Mouse (Mus musculus): ENCODE measurements around the gene Ppm1e.

Ppm1e gene

DNA sequence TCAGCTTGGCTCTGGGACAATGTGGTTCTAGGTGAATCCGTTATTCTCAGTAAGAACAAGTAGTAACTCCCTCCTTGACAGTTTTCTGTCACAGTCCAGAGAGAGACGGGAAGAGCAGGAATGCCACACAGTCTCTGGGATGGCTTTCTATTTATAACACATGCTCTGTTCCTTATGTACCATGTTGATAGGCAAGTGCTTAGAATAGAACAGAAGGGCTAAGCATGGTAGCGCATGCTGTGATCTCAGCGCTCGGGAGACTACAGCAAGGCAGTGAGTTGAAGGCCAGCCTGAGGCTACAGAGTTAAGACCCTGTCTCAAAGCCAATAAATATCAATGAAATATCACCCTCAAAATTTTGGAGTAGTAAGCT is 111.3 kb downstream of the Ppm1e start:
- no peak for DNase-seq

DNA sequence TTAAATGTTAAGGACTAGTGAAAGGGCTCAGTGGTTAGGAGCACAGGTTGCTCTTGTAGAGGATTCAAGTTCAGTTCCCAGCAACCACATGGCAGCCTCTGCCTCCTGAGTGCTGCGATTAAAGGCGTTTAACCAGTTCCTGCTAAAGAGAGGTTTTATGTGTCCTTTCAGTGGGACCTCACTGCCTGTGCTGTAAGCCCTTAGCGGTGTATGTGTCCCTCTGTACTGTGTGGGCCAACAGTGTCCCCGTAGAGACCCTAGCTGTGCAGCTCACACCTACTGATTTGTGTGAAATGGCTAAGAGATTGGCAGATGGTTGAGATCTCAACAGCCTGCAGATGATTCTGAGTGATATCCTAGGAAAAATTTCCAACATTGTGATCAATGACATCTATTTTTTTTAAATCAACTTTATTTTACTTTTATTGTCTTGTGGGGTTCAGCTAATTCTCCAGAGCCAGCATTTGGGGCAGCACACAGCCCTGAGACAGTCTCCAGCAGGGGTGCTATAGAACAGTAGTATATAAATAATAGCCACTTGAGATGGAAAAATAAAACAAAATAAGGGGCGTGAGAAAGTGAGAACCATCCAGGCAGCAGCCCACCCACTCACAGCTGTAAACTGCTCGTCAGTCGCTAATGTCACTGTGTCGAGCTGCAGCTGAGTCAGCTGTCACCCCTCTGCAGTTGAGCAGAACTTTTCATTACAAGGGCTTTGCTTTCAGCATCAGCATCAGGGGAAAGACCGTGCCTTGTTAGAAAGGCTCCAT is 111.9 kb downstream of the Ppm1e start:
- DNase-seq = no peak

DNA sequence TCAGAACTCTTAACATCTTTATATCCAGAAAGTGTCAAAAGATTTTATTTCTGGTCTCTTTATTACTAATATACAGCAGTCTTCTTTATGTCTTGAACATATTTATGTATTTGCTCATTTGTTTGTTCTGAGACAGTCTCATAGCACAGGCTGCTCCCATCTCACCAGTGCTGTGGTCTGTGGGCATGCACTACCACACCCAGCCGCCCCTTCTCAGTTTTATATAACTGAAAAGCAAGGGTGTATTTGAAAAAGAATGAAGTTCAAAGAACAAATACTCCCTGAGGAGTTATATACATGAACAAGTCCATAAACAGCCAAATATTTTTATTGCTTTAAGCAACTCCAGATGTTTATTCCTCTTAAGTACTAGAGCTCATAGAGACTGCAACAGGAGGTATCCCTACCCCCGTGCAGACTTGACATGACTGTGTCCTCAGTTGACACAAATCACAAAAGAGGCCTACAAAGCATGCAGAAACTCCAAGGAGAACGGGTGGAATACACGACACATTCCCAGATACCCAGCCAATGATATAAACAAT is 112.6 kb downstream of the Ppm1e start:
- DNase-seq = no peak

DNA sequence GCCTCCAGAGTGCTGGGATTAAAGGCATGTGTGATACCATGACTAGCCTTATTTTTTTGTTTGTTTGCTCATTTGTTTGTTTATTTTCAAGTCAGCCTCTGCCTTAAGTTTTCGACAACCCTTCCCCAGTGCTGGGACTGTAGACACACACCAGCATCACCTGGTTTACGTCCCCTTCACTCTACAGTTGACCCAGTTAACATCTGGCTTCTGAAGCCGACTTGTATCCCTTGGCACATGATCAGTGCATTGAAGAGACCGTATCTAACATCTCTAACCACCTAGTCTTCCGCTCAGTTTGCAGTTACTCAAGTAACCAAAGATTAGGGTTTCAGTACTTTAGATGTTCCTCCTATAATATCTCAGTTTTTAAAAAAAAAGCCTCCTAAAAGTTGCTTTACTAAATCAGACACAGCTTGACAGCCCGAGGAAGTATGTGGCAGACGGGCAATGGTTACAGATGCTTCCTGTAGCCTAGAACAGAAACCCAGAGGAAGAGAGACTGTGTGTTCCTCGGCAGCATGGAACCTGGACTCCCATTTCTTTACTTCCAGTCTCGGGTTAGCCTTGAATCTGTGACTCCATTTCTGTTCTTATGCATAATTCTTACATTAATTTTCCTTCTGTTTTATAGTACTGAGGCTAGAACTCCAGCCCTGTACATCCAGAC is 113.5 kb downstream of the Ppm1e start:
- no peak for DNase-seq

DNA sequence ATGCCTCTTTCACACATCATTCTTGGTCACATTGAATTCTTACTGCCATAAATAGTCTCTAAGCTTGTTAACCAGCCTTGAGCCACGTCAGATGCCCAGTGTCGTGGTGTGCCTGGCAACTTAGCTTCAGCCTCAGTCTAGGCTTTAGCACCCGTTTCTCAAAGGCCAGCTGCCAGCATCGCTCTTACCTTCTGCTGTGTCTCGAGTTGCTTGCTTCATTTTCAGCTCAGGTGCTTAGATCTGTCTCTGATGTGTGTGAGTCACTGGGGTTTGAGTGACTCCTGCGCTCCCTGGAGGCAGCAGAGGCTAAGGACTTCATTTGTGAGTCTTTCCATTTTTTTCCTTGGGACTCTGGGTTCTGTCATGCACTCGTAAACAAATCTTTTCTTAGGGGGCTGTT is 117.6 kb downstream of the Ppm1e start:
- DNase-seq = peak in 1 of 2 experiments; percentile 12

DNA sequence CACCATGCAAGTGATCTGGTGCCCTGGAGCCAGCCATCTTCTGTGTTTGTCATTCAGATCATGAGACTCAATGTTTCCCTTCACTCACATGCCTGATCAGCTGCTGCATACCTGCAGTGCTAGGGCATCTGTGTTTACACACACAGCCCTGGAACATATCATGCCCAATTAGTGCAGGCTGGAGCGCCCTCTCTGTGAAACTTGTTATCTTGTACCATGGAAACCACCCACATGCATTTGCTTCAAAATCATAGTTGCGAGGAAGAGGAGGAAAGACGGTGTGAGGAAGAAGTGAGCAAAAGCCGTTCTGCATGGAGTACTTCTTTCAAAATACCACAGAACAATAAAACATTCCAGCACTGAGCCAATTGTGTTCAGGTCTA is 118.0 kb downstream of the Ppm1e start:
- no peak for DNase-seq

DNA sequence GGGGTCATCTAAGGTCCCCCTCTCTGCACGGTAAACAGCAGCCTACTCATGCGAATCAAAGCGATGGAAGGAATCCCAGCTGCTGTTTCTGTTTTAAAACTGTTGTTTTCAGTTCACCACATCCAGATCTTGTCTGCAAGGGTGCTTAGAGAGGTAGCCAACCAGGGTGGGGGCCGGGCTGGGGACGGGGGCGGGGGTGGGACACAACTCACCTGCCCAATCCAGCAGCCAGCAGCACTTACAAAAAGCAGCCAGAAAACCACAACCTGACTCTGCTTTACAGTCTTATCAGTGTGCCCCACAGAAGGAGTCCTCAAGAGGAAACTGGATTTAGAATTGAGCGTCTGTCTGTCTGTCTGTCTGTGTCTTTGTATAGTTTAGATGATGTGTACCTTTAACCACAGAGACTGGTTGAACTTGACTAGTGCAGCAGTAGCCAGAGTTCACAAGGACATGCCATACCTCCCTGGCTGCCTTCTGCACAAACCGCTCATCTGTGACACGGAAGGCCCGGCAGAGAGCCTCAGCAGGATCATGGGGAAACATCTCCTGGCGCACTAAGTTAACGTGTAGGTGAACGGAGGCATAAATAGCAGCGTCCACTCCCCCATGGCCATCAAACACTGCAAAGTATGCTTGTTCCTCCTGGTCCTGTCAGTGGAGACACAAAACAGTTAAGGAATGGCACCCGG is 118.5 kb downstream of the Ppm1e start:
- no peak for DNase-seq

DNA sequence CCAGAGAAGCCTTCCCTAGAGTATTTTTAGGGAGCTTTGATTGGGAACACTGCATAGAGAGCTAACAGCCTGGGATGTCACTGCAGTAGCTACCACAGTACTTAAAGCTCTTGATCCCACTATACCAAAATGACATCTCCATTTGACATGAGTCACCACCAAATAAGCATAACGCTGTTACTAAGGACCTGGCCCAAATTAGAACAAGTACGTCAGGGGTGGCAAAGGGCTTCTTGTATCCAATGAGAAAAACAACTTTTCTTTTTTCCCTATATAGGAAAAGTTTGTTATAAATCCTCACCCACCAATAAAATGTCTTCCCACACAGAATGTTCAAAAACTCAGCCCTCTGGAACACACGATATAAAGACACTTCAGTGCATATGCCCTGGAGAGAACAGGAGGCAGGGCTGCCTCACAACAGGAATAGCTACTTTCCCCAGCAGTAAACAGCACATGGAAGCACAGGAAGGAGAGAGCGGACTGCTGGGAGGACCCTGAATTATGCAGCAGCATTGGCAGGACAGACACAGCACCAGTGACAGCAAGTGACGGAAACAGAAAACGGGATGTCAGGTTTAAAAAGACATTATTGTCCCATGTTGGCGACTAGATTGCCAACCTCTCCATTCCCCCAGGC is 119.8 kb downstream of the Ppm1e start:
- DNase-seq = no peak

DNA sequence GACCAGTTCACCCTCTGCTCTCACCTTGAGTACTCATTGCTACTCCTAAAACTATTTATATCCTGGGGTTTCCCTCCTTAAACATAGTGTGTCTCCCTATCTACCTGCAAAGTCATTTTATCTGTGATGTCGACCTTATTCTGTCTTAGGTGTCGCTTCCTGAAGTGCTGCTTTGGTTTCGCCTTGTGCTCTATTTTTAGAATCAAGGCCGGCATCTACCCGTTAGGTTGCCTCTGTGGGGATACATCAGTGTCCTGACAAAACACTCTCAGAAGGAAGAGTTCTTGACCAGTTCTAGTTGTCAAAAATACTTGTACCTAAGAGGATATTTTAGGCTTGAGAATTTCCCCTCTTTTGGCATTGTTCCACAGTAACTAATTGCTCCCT is 123.3 kb downstream of the Ppm1e start:
- no peak for DNase-seq

DNA sequence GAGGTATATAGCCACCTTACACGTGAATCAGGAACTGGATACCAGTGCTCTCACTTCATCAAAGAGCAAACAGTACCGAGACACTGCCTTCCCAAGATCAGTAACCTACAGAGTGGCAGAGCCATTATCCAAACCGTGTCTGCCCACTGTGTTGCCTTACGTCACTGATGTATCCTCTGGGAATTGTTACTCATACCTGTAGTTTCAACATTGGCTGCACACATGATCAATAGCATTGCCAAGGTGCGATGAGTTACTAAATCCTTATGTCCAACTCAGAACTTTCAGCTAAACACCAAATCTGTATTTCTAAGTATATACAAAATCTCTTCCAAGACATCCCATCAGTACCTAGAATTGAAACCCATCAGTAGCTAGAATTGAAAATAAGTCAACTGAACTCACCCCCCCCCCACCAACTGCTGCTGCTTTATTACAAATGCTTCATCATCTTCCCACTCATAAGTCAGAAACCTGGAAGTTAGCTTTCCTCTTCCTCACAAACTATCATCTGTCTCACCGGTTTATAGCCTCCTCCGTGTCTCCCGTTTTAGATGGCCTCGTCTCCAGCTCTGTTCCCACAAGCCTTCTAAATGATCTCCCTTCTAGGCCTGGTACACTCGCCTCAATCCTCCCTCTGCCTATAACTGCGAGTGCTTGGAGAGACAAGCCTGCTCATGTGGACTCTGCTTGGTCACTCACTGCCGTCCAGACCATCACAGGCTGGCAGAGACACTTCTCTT is 123.9 kb downstream of the Ppm1e start:
- DNase-seq = no peak

DNA sequence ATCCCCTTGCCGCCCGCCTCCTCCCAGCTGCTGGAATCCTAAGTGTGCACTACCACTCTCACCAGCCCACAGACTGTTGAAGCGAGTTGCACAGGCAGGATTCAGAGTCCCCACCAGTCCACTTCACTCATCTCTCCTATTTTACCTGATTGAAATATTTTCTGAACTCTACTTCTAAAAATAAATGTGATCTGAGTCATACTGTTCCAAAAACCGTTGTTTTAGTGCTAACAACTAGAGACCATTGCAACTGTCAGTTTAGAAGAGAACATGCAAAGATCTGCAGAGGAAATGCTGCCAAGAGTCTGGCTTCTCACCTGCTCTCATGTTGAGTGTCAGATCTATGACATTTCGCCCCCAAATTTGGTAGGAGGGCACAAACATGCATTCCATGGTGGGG is 125.4 kb downstream of the Ppm1e start:
- no peak for DNase-seq

DNA sequence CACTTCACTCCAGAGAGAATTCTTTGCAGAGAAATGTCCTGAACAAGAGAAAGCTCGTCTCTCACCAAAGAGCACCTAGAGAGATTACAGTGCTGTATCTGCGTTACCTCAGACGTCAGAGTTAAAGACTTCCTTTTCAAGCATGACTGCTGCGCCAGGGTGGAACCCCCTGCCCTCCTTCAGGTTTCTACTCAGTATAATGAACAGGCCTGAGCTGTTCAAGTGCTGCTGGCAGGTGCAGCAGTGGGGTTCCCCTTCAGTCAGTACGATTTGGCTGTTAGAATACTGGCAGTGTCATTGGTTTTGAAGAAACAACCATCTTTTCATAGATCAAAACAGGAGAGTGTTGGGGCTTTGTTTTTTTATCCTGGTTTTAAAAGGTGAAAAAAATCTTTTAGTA is 131.8 kb downstream of the Ppm1e start:
- DNase-seq = no peak

DNA sequence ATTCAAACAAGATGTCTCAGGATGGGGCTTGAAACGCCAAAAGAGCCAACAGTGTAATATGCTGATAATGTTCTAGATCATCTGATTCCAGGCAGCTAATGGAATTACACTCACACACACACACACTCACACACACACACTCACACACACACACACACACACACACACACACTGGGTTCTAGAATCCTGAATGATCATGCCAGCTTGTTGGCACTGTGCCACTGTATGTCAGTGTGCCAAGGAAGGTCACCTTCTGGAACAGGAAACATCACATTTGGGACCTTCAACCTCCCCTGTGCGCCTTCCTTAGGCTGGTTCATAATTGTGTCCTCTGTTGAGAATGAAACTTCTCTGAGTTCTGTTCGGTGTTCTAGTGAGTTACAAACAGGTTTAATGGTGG is 136.1 kb downstream of the Ppm1e start:
- DNase-seq = peak in 1 of 2 experiments; percentile 49

DNA sequence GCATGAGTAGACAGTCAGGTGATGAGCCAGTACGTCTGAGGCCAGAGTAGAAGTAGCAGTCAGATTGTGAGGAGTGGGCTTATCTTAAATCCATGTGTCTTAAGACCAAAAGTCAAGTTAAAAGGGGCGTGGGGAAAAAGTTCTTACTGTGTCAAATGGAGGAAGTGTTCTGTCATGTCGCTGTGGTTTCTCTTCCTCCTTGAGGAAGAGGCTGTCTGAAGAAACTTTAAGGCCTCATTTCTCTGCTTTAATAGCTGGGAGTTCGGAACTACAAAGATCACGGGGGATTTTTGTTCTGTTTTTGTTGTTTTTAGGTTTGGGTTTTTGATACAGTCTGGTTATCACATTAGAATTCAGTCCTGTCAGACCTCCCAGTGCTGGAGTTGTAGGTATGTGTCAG is 146.5 kb downstream of the Ppm1e start:
- DNase-seq = no peak
